Mouse (Mus musculus) brain, adult 2 months (tissue): ENCODE measurements at regions not wholly inside any gene's neighbourhood (a gene's known extent, or its start where the extent isn't known, plus 50 kb on each side); places are given as distances from the start of the nearest gene placed in this dataset.

Source experiments
- DNase-seq: peaks from one replicate; pipeline ENCODE4 v3.0.0; 2011; ENCODE audit warnings: low read depth, low spot score

GRCm38 (mm10) chr16:53480664-53481063 is 1026.8 kb upstream of the Alcam start:
- no peak for DNase-seq

DNA sequence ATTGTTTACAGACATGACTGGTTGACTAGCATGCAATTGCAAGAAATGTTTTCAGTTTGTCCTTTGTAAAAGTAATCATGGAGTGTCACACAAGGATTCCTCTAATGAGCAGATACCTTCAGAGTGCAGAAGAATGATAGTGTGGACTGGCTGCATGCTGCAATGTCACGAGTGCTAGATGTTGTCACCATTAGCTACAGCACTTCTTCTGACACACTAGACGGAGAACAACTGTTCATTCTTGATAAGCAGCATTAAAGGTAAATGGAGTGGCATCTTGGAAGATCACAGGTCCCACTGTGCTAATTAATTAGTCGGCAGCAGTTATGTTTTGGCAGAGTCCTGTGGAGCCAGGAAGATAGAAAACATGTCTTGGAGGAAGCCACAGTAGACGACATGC is 985.6 kb upstream of the Alcam start:
- no peak for DNase-seq

DNA sequence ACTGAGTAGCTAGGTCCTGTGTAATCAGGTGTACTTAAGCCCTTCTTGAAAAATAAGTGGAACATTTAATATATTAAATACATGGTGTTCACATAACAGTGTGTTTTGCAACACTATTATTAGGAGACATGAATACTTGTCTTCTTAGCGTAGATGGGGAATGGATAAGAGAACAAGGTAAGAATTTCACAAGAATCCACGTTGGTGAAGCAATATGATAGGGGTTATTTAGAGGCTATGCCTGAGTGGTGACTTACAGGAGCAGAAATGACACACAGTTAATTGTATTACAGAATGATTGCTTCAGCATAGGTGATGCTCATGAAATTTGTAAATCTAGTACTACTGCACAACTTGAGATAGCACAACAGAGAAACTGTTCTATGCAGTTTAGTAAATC is 964.5 kb upstream of the Alcam start:
- DNase-seq = no peak

DNA sequence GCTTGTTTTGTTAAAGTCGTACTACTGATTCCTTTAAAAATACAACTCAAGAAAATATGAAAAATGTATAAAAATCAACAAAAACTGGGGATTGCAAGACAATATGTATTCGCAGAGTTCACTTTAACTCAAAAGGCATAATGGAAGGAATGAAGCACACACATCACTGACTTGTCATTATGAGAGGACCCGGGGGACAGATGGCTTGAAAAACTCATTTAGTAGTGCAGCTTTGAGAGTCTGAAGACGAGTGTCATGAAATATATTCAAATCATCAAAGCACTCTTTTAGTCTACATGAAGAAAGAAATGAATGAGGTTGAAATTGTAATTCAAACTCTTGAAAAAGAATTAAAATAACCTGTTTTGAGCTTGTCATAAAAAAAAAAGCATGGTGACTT is 931.3 kb upstream of the Alcam start:
- no peak for DNase-seq

- no peak for DNase-seq
Observed at GRCm38 (mm10) chr16:53342153-53342552, 888.3 kb upstream of the Alcam start.

- no peak for DNase-seq
Observed at GRCm38 (mm10) chr16:53326353-53326752, 872.5 kb upstream of the Alcam start.

GRCm38 (mm10) chr16:53292081-53292480 is 838.2 kb upstream of the Alcam start:
- no peak for DNase-seq

DNA sequence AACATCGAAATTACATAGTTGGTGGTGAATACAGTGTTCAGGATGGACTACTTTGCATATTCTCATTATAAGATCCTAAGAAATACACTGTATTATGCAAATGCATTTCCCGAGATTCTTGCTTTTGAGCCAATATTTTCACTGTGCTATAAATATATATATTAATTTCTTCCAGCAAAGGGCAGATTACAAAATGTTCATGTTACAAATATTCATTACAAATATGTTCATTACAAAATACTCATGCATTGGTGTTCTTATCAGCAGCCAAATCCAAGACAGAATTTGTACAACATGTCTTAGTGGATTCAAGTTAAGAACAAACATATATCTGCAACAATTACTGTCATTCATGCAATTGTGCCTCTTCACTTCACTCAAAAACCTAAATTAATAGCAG is 828.1 kb upstream of the Alcam start:
- DNase-seq = no peak

GRCm38 (mm10) chr16:53266116-53266515 is 812.2 kb upstream of the Alcam start:
- DNase-seq = peak; percentile 79

- peak; percentile 10 for DNase-seq
Observed at GRCm38 (mm10) chr16:53245365-53245764, 791.5 kb upstream of the Alcam start.

GRCm38 (mm10) chr16:53242126-53242537 is 788.3 kb upstream of the Alcam start:
- DNase-seq = no peak

DNA sequence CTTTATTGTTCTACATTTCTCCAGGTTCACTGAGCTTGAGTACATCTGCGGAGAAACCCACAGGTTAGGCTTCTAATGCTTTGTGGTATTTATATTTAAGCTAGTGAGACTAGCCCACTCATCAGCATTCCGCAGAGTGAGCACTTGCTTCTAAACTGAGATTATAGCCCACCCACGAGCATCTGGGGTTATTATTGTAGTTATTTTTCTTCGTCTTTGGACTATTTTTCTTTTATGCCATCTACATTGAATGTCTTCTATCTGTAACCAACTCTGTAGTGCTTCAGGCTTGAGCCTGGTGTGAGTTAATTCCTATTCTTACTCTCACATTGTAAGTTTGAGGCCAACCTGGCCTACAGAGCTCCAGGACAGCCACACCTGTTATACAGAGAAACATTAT is 765.0 kb upstream of the Alcam start:
- peak; percentile 45 for DNase-seq

DNA sequence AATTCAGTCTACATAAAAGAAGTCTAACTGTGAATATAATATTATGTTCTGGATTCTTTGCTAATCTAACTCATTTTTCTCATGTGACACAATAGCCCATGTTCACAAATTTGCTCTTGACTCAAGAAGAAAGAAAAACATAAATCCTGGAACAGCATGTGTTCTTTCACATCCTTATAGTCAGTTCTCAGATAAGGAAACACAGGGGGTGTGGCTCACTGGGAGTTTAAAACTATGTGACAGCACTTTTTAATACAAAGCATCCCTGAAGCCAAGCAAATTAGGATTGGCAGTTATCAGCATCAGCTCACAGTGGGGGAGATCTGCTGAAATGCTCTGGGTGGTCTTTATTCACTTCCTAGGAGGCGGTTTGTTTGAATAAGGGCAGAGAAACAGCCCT is 747.6 kb upstream of the Alcam start:
- DNase-seq = no peak

- DNase-seq = no peak
Observed at GRCm38 (mm10) chr16:53186444-53186843, 732.6 kb upstream of the Alcam start.

DNA sequence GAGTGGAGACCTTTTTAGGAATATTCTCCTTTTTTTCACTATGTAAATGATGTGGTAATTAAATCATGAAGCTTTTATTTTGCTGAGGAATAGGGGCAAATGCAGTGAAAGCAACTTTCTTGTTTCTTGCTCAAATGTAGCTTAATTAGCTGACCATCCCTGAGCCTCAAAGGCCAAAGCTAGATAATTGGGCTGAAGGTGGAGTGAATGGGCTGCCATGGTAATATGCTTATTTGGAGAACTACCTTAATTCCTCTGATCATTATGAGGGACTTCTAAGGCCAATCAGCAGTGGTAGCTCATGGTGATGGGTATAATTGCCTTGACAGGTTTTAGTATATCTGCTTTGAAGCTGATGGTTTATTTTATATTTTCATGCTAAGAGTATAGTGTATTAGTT is 702.5 kb upstream of the Alcam start:
- no peak for DNase-seq

GRCm38 (mm10) chr16:53130677-53131076 is 676.8 kb upstream of the Alcam start:
- no peak for DNase-seq

- peak; percentile 2 for DNase-seq
Observed at GRCm38 (mm10) chr16:53108726-53109125, 654.9 kb upstream of the Alcam start.

GRCm38 (mm10) chr16:53095396-53095929 is 641.6 kb upstream of the Alcam start:
- no peak for DNase-seq

GRCm38 (mm10) chr16:53073856-53074568 is 620.1 kb upstream of the Alcam start:
- no peak for DNase-seq

- no peak for DNase-seq
Observed at GRCm38 (mm10) chr16:53071887-53072682, 618.2 kb upstream of the Alcam start.

DNA sequence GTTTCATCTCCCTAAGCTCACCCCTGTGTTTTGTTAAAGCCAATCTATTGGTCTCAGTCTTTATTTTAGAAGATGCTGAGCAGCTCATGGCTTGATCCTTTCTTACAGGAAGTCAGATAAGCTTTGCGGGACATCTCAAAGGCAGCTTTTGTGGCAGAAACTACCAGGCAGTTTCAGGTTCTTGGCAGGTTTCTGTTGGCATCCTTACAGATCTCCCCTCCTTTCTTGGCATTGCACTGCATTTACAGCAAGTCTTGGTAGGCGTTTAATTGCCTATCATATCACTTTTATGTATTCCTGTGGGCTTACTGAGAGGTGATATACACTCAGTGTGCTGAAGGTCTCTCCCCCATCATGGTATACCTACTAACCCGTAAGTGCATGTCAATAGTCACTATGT is 610.3 kb upstream of the Alcam start:
- no peak for DNase-seq

- DNase-seq = no peak
Observed at GRCm38 (mm10) chr16:53063061-53063460, 609.2 kb upstream of the Alcam start.

GRCm38 (mm10) chr16:53026056-53026455 is 572.2 kb upstream of the Alcam start:
- no peak for DNase-seq
